Mouse (Mus musculus) CD4-positive, CD25-positive, alpha-beta regulatory T cell, adult 4 months (primary cell): ENCODE data around the gene Fam83c. TPM values are rescaled to one million over a fixed set of nuclear protein-coding genes. Genes with fewer than 3 reads are reported as not detected.
"Not testable (repeated sequence)": the region's sequence is repeated elsewhere in the genome, so short reads cannot be mapped to it uniquely, and the experiment has no call there.

Source experiments
- ATAC-seq: one replicate; pipeline ENCODE4 v1.8.0; 2017
- polyA plus RNA-seq, 2 experiments: library from polyadenylated mRNA; unstranded; fragments of 100-300 nt; shearing (Covaris generic); gene quantifications; one replicate each; pipeline ENCODE4 v1.2.1; 2017

Fam83c gene
- not detected for polyA plus RNA-seq

GRCm38 (mm10) chr2:155834732-155835131, at the start of gene Fam83c:
TSS of gene Fam83c (minus strand) at chr2:155834854.
- no peak for ATAC-seq

GRCm38 (mm10) chr2:155882087-155882486, 47.4 kb upstream of the Fam83c start:
- no peak for ATAC-seq

DNA sequence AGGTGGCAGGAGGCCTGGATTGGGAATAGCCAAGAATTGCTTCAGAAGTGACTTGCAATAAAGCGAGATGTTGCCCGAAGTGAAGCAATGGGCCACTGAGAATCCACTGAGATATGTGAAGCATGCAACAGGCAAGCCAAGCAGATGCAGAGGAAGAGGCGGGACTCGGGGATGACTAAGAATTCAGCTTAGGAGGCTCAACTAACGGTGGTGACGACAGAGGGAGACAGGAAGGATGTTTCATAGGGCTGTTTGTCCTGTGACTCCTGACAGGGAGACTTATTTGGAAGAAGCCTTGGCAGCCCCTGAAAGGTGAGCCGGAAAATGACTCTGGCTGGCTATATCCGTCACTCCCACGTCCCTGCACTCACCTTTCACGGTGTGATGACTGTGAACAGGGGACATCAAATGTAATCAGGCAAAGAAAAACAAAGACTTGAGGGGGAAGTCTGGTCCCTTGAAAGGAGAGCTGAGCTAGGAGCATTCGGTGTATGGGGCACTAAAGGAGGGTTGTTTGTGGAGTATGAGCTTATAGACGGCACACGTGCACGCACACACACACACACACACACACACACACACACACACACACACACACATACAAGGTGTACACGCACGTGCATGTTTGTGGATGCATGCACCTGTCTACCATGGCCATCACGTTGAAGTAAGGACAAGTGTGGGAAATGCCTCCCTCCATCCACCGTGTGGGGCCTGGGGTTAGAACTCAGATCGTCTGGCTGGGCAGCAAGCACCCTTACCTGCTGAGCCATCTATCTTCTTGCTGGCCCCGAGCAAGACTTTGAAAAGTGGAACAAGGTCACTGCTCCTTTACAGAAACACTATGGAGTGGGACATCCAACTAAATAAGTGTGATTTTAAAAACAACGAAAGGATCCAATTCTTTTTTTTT, 44.6 kb upstream of the Fam83c start:
- no peak for ATAC-seq

DNA sequence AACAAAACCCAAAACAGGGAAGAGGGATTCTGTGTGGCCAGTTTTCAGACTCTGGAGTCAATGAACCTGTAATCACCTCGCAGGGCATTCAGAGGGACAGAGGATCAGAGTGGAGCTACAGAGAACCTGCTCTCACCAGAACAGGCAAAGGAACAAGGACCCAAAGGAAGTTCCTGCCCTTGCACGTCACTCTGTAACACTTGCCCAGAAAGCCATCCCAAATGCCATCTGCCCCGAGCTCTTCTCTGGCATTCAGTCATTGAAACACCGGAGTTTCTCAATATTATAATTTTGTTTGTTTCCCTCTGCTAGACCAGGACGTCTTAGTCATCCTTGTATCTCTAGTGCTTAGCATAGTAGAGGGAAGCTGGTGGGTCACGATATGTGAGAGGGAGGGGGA, 39.0 kb upstream of the Fam83c start:
- no peak for ATAC-seq

- no peak for ATAC-seq
These were observed 38.4 kb upstream of the Fam83c start for GRCm38 (mm10) chr2:155872930-155873507.

DNA sequence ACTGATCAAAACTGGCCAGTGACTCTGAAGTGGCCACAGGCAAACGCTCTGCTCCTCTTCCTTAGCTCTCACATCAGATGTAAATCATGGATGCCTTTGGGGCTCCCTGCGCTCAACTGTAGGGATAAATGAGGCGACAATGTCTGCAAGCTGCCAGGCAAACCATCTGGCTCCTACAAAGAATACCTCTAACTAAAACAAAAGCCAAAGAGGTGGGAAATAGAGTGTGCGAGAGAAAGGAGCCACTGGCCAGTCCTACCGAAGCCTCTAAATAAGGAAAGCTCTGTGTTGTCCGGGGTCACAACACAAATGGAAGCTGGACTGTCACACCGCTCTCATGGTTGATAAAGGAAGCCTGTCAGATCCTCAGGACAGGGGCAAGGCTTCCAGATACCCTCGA, 37.8 kb upstream of the Fam83c start:
- ATAC-seq: no peak

DNA sequence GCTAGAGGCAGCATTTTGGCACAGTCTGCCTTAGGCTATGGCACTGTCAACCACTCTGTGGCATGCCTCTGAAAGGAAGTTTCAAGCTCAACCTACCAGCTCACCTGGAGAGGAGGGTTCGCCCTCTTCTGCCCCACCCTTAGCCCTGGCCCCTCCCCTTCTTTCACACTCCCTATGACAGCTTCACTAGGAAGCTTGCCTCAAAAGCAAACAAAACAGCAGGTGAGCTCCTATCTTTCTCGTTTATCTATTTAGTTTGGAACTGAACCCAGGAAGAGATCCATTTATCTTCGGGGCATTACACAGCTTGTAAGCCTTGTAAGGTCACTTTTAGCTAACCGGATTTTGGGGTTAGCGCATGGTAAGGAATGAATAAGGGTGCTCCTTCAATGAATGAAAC, 35.1 kb upstream of the Fam83c start:
- no peak for ATAC-seq

GRCm38 (mm10) chr2:155868320-155868719, 33.7 kb upstream of the Fam83c start:
- no peak for ATAC-seq

- no peak for ATAC-seq
These were observed 28.7 kb upstream of the Fam83c start for GRCm38 (mm10) chr2:155863301-155863867.

DNA sequence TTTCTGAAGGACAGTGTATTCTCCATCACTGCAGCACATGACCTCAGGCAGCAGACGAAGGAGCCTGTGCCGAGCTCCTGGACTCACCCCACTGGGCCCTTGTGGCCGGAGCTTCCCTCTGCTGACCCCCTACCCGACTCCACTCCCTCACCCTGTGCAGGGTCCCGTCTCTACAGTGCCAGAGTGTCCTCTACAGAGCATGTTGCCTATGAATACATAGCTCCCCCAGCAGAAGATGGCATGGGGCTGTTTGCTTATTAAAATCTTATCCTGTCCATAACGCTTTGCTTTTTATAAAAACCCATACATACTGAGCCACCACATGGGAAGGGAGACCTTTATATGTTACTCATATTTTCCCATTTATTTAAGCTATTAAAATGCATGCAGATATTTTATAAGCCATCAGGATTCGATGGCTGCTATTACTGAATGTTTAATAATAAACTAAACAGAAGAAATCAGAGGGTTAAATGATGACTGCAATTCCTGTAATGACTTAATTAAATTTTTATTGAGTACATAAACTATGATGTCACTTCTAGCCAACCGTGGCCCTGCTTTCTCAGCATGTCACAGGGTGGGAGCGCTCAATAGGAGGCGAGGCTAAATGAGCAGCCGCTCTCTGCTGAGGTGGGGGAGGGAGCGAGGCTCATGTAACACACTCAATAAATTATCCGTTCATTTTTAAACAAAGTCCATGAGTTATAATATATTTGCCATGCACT, 28.1 kb upstream of the Fam83c start:
- no peak for ATAC-seq

- no peak for ATAC-seq
These were observed 26.9 kb upstream of the Fam83c start for GRCm38 (mm10) chr2:155861581-155861980.

DNA sequence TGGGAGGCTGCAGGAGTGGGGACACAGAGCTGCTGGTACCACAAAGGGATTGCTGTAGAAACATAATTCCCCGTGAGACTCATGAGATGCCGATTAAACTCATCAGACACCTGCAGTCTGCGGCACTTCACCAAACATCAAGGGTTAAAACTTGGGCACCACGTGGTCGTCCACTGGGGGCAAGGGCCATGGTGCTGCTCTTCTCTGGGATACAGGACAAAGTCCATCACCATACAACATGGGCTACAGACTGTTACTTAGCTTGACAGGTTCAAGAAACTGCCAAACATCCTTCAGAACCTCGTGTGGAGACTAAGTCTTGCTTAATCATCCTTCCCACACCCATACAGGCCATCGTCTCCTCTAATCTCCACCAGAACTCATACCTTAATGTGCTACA, 25.4 kb upstream of the Fam83c start:
- no peak for ATAC-seq

GRCm38 (mm10) chr2:155852536-155852935, 17.9 kb upstream of the Fam83c start:
- no peak for ATAC-seq

GRCm38 (mm10) chr2:155850120-155850519, 15.5 kb upstream of the Fam83c start:
- no peak for ATAC-seq

DNA sequence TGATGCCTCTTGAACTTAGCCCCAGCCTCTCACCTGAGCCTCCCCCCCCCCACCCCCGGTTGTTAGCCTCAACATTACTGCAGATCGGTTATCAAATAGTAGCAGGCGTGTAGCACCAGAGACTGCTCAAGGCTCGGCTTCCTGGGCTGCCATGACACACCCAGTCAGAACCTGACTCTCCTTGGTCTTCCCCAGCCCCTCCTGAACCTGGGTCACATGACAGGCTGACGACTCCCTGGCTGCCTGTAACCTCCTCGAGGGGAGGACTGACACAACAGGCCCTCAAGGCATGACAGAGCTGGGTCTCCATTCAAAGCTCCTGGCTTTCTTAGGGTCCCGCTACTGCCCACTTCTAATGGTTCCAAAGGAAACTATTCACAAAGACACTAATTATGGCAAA, 14.8 kb upstream of the Fam83c start:
- ATAC-seq: no peak

GRCm38 (mm10) chr2:155848291-155848690, 13.6 kb upstream of the Fam83c start:
- ATAC-seq: peak; percentile 37

DNA sequence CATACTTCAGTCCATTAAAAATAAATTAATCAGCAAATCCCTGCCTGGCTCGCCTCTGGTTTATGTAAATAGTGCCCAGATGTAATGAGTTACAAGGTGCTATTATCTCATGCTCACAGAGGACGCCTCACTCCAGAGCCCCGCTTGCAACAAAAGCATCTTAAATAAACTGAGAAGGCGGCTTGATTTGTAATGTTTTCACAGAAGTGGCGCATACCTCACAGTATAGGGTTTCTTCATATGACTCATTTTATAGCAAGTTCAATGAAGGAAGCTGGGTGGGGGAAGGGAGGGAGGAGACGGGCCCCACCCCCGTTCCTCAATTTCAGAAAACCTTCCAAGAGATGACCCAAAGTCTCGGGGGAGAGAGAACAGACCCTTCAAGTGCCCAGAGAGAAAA, 12.3 kb upstream of the Fam83c start:
- ATAC-seq: no peak

DNA sequence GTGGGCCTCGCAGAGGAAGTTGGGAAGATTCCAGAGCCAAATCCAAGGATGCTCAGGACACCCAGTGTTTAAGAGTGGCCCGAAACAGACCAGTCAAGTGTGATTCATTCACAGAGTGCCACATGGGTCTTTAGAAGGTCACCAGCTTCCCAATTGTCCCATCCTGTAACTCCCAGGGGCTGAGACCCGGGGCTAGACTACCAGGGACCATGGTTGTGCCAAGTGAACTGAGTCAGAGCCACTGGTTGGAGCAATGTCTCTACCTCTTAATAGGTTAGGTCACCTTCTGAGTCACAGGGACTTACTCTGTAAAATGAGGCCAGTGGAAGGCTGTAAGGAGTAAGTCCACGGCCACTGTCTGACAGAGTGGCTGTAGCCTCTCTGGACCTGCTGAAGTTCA, 4.3 kb upstream of the Fam83c start:
- no peak for ATAC-seq

GRCm38 (mm10) chr2:155837961-155838360, 3.3 kb upstream of the Fam83c start:
- no peak for ATAC-seq

DNA sequence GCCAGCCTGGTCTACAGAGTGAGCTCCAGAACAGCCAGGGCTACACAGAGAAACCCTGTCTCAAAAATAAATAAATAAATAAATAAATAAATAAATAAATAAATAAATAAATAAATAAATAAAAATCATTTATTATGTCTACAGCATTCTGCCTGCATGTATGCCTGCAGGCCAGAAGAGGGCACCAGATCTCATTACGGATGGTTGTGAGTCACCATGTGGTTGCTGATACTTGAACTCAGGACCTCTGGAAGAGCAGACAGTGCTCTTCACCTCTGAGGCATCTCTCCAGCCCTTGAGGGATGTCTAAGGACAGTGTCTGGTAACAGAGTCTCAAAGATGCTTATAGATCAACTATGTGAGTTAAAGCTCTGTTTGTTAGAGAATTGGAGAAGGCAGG, 2.6 kb downstream of the Fam83c start:
- not testable (repeated sequence) for ATAC-seq

DNA sequence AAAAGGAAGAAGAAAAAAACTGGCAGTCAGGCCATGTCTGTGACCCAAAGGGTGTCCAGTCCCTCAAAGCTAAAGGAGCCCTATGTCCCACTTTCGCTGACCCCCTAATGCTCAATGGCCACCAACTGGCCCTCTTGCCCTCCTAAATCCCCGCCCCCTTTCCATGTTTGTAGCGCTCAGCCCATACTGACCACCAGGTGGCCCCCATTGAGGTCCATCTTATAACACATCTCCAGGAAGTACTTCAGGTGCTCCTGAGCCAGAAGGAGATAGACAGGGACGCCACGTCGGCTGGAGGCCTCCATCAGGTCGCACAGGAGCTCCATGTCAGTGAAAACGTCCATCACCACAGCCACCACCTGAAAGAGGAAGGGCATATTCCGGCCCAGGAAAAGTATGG, 3.4 kb downstream of the Fam83c start:
- no peak for ATAC-seq

- ATAC-seq: no peak
These were observed 3.8 kb downstream of the Fam83c start for GRCm38 (mm10) chr2:155830841-155831240.
